Mouse (Mus musculus): Measurements from ENCODE around the gene Rhoh.

Rhoh gene

DNA sequence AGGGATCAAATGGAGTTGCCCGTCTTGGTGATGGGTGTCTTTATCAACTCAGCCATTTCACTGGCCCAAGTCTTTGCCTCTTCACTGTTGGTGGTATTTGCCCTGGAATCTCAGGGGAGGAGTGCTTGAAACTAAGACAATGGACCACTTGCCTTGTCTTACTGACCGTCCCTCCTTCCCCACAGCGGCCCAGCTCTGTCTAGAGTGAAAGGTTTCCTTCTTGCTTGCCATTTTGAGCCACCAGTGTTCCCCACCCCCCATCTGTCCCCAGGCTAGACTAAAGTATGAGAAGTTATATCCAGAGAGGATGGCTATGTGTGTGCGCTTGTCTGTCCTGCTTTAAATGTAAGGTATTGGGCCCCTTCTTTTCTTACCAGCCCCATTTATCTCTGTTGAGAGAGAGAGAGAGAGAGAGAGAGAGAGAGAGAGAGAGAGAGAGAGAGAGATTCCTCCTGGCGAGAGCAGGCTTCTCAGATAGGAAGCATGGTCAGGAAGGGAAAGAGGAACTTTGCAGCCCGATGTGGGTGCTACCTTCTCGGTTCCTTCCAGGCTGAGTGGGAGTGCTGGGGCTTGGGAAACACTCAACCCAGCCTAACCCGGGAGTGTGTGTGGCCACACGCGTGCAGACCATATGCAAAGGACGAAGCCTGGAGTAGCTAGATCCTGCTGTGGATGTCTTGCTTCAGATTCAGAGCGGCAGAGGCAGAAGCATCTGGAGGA is 572 bp upstream of the Rhoh start:
- no peak for DNase-seq

DNA sequence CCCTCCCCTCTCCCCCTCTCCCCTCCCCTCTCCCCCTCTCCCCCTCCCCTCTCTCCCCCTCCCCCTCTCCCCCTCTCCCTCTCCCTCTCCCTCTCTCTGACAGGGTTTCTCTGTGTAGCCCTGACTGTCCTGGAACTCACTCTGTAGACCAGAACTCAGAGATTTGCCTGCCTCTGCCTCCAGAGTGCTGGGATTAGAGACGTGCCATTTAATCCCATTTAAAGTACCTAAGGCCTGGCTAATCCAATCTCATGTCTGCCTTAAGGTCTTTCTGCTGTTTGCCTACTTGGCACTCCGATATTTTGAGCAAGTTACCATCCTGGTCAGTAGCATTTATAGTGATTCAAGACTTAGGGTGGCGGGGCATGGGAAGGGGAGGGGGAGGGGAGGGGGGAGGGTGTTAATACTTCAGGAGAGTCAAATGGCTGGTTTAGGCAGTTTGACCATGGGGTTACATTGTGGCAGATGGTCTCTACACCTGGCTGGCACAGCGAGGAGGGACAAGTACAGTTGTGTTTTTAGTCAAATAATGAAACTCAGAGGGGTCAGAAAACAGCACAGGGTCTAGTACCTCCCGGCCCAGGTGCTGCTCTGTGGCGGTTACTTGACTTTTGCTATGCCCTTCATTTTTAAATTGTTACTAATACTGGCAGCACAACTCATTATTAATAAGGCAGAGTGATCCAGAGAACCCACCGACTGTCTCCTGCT is 1.4 kb downstream of the Rhoh start:
- DNase-seq, result no peak

DNA sequence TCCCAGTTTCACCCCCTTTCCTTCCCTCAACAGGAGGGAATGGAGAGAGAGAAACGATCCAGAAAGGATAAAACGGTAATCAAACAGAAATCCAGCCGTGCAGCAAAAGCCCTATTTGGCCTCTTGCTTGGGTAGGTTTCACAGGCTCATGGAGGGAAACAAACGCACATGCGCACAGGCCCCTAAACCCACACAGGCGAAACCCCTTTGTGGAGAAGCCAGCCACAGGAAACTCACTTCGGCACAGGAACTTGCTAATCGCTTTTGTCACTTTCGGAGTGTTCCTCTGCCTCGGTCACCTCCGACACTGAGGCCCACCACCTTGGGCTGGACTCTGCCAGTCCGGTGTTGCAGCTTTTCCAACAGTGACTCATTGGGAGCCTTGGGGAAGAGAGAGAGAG is 2.3 kb downstream of the Rhoh start:
- no peak for DNase-seq

DNA sequence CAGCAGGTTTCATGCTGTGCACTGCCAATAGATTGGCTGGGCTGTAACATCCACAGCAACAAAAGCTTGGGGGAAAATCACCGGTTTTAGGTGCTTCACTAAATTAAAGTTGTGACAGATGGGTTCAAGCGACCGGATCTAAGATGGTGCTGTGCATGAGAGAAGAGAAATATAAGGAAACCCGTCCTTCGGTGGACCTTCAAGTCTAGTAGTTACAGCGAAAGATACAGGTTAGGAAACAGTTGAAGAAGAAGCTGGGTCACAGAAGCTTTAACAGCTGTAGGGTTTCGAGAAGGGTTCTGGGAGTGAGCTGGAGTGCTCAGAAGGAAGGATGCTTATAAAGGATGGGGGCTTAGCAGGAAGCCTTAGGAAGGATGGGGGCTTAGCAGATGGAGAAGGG is 3.5 kb downstream of the Rhoh start:
- no peak for DNase-seq

DNA sequence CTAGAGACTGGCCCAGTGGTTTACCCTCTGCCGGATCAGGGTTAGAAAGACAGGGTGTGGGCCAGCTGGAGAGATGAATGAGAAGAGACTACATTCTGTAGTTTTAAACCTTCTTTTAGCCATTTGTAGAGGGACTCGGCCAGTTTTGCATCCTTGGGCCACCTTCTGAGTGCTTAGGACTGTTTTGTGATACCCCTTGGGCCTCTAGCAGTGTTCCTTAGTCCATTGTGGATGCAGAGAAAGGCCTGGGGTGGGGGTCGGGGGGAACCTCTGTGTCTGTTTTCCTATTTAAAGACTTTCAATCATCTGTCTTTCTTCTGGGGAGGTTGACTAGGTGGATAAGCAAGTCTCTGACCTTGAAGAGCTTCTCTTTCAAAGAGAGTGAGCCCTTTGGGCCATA is 3.9 kb downstream of the Rhoh start:
- no peak for DNase-seq

DNA sequence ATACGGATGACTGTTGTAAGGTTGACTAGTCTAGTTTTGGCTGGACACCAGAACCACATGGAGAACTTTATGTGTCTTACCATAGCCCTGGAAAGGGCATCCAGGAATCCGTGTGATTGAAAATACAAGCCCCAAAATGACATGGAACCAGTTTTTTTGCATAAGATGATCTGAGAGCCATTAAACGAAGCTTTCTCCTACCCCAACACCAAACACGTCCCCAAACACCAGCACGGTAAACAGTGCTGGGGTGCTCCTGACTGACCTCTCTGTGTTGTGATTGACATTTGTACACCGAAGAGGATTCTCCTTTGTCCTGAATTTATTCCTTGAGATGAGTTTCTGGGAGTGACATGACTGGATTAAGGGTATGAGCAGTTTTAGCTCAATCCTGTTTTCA is 5.6 kb downstream of the Rhoh start:
- DNase-seq, result no peak

DNA sequence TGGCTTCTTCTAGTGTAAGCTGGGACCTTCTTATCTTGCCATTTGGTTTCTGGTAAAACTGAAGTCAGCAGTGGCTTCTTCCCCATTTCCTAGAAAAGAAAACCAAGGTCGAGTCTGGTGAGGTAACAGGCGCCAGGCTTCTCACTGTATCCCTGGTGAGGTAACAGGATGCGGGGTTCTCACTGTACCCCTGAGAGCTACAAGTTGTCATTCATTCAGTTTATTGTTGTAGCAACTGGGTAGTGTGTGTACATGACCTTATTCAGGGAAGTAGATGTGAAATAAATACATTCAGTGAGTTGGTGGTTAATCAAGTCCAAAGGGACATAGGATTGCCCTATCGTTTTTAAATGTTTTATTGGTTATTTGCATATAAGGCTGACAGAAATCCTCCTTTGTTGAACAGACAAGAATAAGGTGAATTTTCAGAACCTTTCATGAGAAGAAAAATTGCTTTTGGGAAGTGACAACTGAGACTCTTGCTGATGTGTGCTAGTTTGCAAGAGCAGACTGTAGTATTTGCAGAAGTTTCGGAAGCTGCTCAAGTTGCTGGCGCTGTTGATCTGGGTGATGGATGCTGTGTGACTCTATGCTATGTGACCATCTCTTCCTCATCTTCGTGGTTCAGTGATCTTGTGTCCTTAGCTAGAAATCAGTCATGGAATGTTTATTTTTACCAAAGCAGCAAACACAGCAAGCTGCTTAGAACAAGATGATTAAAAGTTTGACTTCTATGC is 6.5 kb downstream of the Rhoh start:
- DNase-seq, result no peak

DNA sequence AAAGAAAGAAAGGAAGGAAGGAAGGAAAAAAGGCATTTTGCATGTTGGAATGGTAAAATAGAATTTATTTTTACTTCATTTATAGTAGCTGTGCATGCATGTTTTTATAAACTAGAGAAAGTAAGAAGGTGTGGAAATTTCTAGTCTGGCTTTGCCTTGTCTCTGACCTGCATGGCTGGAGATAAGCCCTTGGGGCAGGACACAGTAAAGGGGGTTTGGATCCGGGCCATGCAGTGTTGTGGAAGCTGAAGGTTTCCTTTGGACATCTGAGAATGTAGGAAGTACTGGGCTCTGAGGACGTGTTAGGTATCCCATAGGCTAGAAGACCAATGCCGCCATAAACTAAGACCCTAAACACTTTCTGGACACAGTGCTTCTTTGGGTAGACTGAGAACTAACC is 7.4 kb downstream of the Rhoh start:
- DNase-seq, result no peak

DNA sequence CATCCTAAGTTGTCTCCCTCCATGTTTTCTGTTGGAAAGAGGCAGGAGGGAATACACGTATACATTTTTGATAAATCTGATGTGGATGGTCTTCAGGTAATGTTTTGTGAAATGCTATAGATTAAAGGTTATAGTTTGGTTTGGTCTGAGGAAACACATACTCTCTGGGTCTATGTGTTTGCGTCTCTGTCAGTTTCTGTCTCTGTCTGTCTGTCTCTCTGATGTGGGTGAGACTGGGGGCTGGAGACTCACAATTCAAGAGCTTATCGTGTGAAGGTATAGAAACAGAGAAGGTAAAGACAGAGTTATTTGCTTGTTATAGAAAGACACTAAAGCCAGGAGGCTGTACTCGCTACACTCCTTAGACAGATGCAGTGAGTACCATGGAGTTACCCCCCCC is 8.6 kb downstream of the Rhoh start:
- no peak for DNase-seq

DNA sequence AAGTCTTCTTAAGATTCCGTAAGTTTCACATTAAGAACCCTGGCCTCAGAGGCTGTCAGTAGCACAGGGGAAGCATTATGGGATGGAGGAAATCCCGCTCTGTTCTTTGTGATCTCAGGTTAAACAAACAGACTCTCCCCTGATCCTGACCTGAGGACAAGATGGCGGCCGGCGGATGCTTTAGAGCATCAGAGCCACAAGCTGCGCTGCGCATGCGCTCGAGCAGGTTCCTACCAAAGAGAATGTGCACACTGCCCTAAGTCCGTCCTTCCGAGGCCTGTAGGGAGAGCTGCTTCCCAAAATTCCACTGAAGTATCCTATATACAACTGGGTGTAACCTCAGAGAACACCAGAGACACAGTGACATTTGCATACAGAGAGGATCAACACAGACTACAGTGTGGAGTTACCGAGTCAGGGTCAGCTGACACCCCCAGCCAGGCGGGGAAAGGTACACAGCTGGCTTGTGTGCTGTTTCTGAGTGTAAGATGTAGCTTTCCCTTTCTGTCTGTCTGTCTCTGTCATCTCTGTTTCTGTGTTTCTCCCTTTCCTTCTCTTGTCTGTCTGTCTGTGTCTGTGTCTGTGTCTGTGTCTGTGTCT is 10.4 kb downstream of the Rhoh start:
- no peak for DNase-seq

DNA sequence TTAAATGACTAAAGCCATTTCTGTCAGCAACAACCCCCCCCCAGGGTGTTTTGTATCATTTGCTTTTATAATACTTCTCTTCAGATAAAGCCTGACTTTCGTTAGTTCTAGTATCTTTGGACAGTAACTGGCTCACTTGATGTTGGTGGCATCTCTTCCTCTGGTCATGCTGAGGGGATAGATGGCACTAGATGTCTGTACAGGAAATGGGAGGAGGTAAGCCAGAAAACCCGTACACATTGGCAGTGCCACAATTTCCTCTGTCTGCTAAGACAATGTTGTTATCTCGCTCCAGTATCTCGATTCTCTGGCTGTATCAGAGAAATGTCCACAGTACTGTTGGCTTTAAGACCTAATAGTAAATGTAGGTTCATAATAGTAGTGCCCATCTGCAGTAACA is 12.2 kb downstream of the Rhoh start:
- no peak for DNase-seq

DNA sequence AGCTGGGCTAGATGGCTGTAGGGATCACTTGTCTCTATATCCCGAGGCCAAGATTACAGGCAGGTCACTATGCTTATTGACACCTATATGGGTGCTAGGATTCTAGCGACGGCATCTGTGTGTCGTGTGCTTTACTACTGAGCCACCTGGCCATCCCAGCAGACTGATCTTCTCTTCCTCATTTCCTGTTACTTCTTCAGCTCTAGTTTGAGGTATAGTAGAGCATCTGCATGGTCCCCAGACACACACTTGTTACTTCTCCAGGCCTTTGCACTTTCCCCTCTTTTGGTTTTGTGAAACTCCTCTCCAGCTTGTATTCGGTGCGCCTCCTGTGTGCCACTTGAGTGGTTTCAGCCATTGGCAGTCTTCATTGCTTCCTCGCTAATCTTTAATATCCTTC is 14.3 kb downstream of the Rhoh start:
- no peak for DNase-seq

DNA sequence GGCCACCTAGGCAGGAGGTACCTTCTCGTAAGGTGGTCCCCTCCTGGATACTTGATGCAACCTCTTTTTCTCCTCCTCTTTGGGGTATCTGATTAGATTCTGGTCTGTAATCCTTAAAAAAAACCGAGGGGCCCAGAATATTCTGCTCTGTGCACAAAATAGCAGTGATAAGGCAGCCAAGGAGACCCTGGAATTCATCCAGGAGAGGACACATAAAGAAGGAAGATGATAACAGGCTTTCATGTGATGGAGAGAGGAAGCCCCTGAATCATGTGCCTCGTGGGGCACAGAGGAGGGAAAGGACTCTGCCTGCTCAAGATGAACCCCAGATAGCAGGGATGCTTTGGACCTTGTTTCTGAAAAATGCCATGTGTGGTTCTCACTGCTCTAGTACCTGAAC is 17.4 kb downstream of the Rhoh start:
- DNase-seq, result no peak

DNA sequence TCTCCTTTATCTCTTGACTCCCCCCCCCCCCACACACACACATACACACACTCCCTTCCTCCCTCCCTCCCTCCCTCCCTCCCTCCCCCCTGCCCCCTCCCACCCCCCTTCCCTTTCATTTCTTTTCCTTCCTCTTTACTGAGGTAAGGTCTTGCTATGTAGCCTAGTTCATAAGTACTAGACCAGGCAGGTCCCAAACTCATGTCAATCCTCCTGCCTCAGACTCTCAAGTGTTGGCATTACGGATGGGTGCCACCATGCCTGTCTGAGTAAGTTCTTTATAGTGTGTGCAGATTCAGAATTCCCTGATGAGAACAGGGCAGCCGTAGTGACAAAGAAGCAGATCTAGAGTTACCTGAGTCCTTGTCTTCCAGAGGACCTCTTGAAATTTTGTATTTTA is 20.2 kb downstream of the Rhoh start:
- no peak for DNase-seq

DNA sequence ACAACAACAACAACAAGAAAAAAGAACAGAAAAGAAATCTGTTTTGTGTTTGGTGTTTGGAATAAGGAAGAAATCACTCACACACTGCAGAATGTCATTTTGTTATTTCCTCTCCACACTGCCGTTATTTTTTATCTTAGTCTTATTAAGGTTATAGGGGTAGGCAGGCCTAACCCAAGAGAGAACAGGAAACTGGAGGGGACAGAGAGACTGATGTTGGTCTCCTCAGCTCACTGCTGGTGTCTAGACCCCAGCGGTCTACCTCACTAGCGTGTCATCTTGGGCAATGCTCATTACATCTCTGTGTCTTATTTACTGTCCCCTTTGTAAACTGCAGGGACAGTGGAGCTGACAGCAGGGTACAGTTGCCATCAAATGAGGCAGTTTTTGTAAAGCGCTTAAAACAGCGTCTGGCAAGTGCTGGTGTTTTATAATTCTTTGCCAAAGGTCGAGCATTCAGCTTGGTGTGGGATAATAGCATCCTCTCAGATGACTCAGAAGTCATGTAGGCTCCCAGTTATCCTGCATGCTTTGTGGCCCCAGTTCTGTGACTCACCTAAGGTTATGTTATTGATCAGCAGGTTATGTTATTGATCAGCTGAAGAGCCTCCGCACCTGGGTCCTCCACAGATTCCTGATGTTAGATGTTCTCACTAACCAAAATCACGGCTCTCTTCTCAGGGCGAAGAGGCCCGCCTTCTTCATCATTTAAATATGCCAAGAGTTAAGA is 21.6 kb downstream of the Rhoh start:
- no peak for DNase-seq

DNA sequence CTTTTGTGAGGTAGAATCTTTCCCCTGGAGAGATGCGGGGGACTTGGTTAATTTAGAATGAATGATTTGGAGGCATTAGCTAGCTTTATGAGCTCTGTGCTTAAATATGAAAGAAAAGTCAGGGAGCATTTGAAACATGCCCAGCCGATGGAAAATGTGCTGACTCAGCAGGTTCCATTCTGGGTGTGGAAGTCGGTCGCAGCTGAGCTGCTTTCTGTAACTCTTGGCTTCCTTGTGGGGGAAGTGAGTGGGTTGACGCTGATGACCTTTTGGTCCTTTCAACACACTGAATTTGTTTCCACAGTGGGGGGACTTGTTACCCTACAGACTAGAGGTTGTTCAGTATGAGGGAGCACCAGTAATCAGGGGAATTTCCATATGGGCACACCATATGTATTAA is 22.3 kb downstream of the Rhoh start:
- no peak for DNase-seq

DNA sequence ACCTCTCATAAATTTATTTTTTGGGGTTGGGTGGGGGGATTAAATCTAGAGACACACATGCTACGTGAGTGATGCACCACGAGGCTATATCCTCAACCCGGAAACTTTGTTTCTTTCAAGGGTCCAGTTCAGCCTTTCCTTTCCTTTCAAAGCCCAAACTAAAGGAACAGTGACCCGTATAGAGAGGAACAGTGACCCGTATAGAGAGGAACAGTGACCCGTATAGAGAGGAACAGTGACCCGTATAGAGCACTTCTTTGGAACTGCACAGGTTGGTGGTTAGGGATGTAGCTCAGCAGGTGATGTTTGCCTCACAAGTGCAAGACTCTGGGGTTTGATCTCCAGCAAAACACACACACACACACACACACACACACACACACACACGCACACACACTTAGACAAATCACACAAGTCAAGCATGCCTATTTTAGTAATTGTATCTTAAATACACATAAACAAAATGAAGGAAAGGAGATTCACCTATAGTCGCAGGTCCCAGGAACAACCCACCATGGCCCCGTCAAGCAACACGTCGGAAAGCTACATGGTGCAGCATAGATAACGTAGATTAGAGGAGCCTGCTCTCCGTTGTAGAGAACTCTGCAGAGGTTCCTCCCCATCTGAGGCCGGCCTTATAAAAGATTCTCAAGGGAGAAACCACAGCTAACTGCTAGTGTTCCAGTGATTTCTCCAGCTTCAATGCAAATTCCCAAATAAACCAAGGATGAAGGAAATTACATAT is 24.9 kb downstream of the Rhoh start:
- no peak for DNase-seq

DNA sequence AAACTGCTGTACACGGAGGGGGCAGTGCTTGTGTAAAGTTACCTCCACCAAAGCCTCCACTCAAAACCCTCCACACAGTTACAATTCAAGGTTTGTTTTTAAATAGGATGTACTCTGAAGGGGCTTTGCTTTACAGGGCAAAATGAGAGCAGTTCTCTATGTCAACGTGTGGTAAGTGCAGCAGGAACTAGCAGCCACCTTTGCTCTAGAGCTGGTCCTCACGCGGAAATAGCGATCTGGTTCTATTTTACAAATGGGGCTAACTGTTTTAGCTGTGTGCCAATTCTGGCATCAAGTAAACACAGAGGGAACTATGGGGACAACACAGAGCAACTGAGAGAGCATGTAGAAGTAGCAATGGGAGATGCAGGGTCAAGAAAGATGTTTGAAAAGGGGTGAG is 27.1 kb downstream of the Rhoh start:
- no peak for DNase-seq

DNA sequence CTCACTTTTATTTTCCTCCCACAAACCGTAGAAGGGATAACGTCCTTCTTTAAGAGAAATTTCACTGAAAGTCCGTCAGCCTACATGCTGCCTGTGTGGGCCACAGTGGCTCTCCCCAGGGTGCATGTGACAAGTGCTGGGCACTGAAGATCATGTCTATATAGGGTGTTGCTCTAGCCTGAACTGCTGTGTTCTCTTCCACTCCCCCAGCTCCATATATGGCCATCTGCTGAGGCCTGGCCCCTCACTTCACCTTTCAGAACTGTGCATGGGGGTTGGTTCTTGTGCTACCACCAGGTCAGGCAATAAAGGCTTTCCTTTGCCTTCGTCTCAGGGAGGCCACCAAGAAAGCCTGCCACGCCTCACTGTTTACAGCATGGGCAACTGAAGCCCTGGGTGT is 28.0 kb downstream of the Rhoh start:
- no peak for DNase-seq

DNA sequence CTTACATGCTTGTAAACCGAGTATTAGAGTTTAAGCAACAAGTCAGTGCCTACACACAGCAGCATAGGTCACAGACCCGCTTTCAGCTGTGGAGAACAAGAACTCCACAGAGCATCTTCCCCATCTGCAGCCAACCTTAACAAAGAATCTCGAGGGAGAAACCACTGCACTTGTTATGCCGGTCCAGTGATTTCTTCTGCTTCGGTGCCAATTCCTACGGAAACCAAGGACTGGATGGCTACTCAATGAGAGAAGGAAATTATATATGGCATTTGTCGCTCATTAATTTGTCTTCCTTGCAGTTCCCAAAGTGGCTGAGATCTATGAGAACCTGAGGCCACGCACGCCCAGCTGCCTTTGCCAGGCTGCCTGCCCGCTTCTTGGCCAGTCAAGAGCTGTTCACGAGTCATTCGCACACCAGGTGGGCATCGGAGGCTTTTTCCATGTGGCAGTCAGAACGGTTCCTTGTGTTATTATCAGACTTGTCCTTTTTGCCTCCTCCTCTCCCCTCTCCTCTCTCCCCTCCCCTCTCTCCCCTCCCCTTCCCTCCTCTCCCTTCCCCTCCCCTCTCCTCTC is 30.3 kb downstream of the Rhoh start:
- DNase-seq, result no peak

DNA sequence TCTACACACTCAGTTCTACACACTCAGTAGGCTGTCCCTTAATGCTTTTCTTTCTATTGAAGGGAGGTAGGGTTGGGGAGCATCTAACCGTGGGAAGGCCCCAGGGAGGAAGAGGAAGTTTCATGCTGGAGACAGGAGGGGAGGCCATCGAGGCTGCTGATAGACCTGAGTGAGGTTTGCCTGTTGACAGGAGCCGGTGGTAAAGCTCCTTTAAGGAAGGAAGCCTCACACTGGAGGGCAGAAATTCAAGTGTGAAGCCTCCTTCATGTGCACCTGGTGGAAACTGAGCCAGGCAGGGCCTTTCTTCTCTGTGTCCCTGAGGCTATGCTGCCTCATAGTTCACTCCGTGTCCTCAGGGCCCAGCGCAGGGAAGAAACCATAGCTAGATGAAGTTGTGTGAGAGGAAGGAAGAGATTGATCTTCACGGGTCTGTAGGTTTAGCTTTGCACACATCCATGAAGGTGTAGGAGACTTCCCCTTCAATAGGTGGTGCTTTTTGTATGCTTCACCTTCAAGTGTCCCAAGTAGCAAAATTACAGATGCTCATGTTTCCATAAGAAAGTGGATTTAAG is 34.2 kb downstream of the Rhoh start:
- DNase-seq, result no peak

DNA sequence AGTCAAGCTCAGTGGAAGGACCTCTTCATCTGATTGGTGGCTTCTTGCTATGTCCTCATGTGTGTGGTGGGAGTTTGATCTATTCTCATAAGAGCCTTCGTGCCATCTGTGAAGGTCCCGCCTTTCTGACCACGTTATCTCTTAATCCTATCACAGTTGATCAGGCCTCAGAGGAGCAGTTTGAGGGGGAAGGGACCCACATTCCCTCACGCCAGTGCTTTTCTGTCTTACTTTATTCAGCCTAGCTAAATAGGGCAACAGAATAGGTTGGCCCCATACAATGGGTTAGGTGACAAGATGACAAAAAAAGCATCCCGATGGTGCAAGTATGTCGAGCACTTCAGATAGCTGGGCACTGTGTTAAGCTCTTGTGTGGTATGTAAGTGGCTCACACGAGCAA is 34.8 kb downstream of the Rhoh start:
- no peak for DNase-seq
